Mouse (Mus musculus) intestine, embryonic 14.5 days (tissue): ENCODE results near the gene B4galnt1. TPM values are rescaled to one million over a fixed set of nuclear protein-coding genes. Genes with fewer than 3 reads are reported as not detected.
A peak's percentile ranks its signal among the peaks of the same experiment; 100 is the strongest.

ENCODE experiments used
- ATAC-seq: fragments of 200-750 bp; cut with Nextera tagmentation; replicated peaks from 2 replicates; pipeline ENCODE4 v1.8.0; 2017; ENCODE audit warnings: low read depth, moderate number of reproducible peaks, moderate TSS enrichment, moderate library complexity; ENCODE audit not compliant: low FRiP score, low TSS enrichment
- DNase-seq: peaks from one replicate; pipeline ENCODE4 v3.0.0-alpha.2; 2018; ENCODE audit warnings: low spot score
- H3K27ac ChIP-seq: fragments of 300-500 bp; sonication (generic); 2 replicates; pipeline ENCODE4 v1.5.1; 2014; ENCODE audit warnings: low read depth, mild to moderate bottlenecking, control low read depth
- H3K27me3 ChIP-seq: fragments of 300-500 bp; sonication (generic); replicated peaks from 2 replicates; pipeline ENCODE4 v1.6.1; 2014; ENCODE audit warnings: low read length, control low read depth; ENCODE audit not compliant: control insufficient read depth, insufficient read depth
- H3K36me3 ChIP-seq: fragments of 300-500 bp; sonication (generic); 2 replicates; pipeline ENCODE4 v1.6.1; 2014; ENCODE audit warnings: low read length, control low read depth; ENCODE audit not compliant: control insufficient read depth, insufficient read depth
- H3K4me1 ChIP-seq: fragments of 300-500 bp; sonication (generic); replicated peaks from 2 replicates; pipeline ENCODE4 v1.6.1; 2014; ENCODE audit warnings: low read length, control low read depth, mixed read lengths; ENCODE audit not compliant: control insufficient read depth, insufficient read depth
- H3K4me2 ChIP-seq: fragments of 300-500 bp; sonication (generic); 2 replicates; pipeline ENCODE4 v1.6.1; 2014; ENCODE audit warnings: low read length
- H3K4me3 ChIP-seq: fragments of 300-500 bp; sonication (generic); 2 replicates; pipeline ENCODE4 v1.5.1; 2014; ENCODE audit warnings: low read depth, low read length, control low read depth, mixed read lengths
- H3K9ac ChIP-seq: fragments of 300-500 bp; sonication (generic); 2 replicates; pipeline ENCODE4 v1.6.1; 2014; ENCODE audit warnings: mild to moderate bottlenecking, low read length
- H3K9me3 ChIP-seq: fragments of 300-500 bp; sonication (generic); 2 replicates; pipeline ENCODE4 v1.6.1; 2016; ENCODE audit warnings: low read length, control low read depth; ENCODE audit not compliant: control insufficient read depth
- whole genome bisulfite sequencing: fragments of 180-500 bp; shearing (Covaris S2); extraction: QIAGEN DNeasy Blood & Tissue Kit; methylation state at CpG from one replicate; pipeline ENCODE4 v1.1.7; 2014; 5-methylcytosine and 5-hydroxymethylcytosine counted together
- polyA plus RNA-seq: library from polyadenylated mRNA; unstranded; fragments of >200 nt; fragmentation: Nextera tagmentation; extraction: Ambion mirVana; gene quantifications from 2 replicates; pipeline ENCODE4 v1.2.1, GENCODE M21; 2014

The B4galnt1 gene
- polyA plus RNA-seq, 1 experiment from 2014 or later = 66.0 TPM

DNA sequence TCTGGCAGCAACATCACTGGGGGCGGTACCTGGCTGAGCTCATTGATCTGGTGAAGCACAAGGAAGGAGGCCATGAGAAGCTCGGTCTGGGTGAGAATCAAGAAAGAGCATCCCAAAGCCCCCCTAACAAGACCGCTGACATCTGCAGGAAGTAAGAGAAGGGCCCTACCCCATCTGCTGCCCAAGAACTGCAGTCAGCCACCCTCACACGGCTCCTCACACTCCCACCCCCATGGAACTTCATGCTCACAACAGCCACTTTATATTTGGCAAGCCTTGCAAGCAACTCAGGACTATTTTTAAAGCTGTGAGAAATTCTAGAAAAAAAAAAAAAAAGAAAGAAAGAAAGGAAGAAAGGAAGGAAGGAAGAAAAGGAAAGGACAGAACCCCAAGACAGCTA lies 43.9 kb downstream of the B4galnt1 start:
- H3K36me3 ChIP-seq = peaks cover 42% of the 10 kb centered on the region
- no peak overlapping the region for H3K4me3 ChIP-seq
- DNase-seq (no peak), ATAC-seq (no peak)
- H3K27ac ChIP-seq = no peak overlapping the region
- WGBS = 85% methylated on average over 4 of the region's 4 CpGs
- no peaks in the 10 kb centered on the region for H3K9me3 ChIP-seq
- no peak overlapping the region for H3K9ac ChIP-seq
- no peak overlapping the region for H3K4me2 ChIP-seq
- H3K4me1 ChIP-seq = peaks cover 6% of the 10 kb centered on the region; the same call in 1 of the 2 replicates
- no peaks in the 10 kb centered on the region for H3K27me3 ChIP-seq

GRCm38 (mm10) chr10:127209928-127210570 lies 45.0 kb downstream of the B4galnt1 start:
- no peak for ATAC-seq
- H3K27ac ChIP-seq = no peak overlapping the region
- peak overlapping the region; percentile 82 for H3K4me2 ChIP-seq
- H3K36me3 ChIP-seq = peaks cover 34% of the 10 kb centered on the region
- DNase-seq = no peak
- H3K4me1 ChIP-seq = peaks cover 6% of the 10 kb centered on the region; the same call in 1 of the 2 replicates
- H3K9me3 ChIP-seq = no peaks in the 10 kb centered on the region
- H3K27me3 ChIP-seq = no peaks in the 10 kb centered on the region
- 80% methylated on average over 13 of the region's 13 CpGs for WGBS
- no peak overlapping the region for H3K9ac ChIP-seq
- peak overlapping the region; percentile 87 for H3K4me3 ChIP-seq

- DNase-seq (no peak), ATAC-seq (peak; percentile 59)
- peak overlapping the region; percentile 71 for H3K9ac ChIP-seq
- WGBS = under 1% methylated on average over 25 of the region's 25 CpGs
- peaks cover 6% of the 10 kb centered on the region; the same call in 1 of the 2 replicates for H3K4me1 ChIP-seq
- H3K36me3 ChIP-seq = peaks cover 24% of the 10 kb centered on the region
- H3K4me3 ChIP-seq = peak overlapping the region; percentile 87
- no peaks in the 10 kb centered on the region for H3K27me3 ChIP-seq
- H3K9me3 ChIP-seq = no peaks in the 10 kb centered on the region
- peak overlapping the region; percentile 82 for H3K4me2 ChIP-seq
- peak overlapping the region; percentile 43; the same call in 1 of the 2 replicates for H3K27ac ChIP-seq
These were observed 46.0 kb downstream of the B4galnt1 start for GRCm38 (mm10) chr10:127210961-127211405.

- peak; percentile 98 for ATAC-seq
- H3K27me3 ChIP-seq = no peaks in the 10 kb centered on the region
- peak within 1 kb of the TSS; percentile 71 for H3K9ac ChIP-seq
- H3K36me3 ChIP-seq = peaks cover 22% of the 10 kb centered on the region
- under 1% methylated on average over 43 of the region's 47 CpGs for WGBS
- H3K9me3 ChIP-seq = no peaks in the 10 kb centered on the region
- peaks cover 6% of the 10 kb centered on the region; the same call in 1 of the 2 replicates for H3K4me1 ChIP-seq
- H3K27ac ChIP-seq = peak within 1 kb of the TSS; percentile 43; the same call in 1 of the 2 replicates
- peak; percentile 93 for DNase-seq
- peak within 1 kb of the TSS; percentile 87 for H3K4me3 ChIP-seq
- peak within 1 kb of the TSS; percentile 82 for H3K4me2 ChIP-seq
These were observed 46.4 kb downstream of the B4galnt1 start, which contains the start of gene Pip4k2c for GRCm38 (mm10) chr10:127211414-127211854. Gene Pip4k2c, minus strand, starts transcription at chr10:127211585.

DNA sequence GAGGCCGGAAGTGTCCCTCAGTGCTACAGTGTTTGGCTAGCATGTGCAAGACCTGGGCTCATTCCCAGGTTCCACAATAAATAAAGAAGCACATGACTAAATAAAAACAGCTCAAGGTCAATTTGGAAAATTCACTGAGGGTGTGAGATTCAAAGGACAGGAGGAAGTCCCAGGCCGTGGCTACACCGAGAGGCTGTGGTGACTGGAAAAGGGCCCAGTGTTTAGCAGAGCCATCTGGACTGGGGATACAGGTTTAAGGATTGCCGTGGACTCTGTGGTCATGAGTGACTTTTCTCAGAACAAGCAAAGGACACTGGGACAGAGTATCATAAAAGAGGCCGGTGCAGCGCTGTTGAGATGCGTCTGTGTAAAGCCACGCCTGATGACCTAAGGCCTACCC lies 48.2 kb downstream of the B4galnt1 start:
- no peak overlapping the region for H3K27ac ChIP-seq
- H3K4me2 ChIP-seq = no peak overlapping the region
- peaks cover 5% of the 10 kb centered on the region; the same call in 1 of the 2 replicates for H3K36me3 ChIP-seq
- peaks cover 6% of the 10 kb centered on the region; the same call in 1 of the 2 replicates for H3K4me1 ChIP-seq
- WGBS = 92% methylated on average over 8 of the region's 8 CpGs
- DNase-seq = no peak
- ATAC-seq = no peak
- H3K27me3 ChIP-seq = no peaks in the 10 kb centered on the region
- no peak overlapping the region for H3K9ac ChIP-seq
- H3K9me3 ChIP-seq = no peaks in the 10 kb centered on the region
- no peak overlapping the region for H3K4me3 ChIP-seq

DNA sequence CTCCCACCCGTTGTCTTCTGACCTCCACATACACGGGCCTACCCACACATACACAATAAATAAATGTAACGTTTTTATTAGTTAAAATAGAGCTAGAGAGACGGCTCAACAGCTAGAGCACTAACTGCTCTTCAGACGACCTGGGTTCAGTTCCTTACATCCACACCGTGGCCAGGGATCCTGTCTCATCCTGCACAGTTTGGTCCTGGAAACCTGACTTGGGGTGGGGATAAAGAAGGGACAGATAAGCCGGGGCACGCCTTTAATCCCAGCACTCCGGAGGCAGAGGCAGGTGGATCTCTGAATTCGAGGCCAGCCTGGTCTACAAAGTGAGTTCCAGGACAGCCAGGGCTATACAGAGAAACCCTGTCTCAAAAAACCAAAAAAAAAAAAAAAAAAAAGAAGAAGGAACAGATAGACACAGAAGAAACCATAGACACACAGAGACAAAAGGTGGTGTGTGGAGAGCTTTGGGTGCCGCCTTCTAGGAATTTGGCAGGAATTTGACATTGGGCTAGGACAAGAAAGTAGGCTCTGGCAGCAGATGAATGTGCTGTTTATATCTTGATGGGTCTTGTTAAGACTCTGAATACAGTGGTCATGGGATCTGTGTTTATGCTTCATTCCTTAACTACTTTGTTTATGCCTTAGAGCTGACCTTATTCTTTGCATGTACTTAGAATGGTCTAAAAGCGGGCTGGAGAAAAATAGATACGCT lies 48.8 kb downstream of the B4galnt1 start:
- ATAC-seq = no peak
- no peak overlapping the region for H3K4me2 ChIP-seq
- H3K4me1 ChIP-seq = peaks cover 6% of the 10 kb centered on the region; the same call in 1 of the 2 replicates
- H3K9ac ChIP-seq = no peak overlapping the region
- WGBS = 79% methylated on average over 13 of the region's 13 CpGs
- H3K4me3 ChIP-seq = no peak overlapping the region
- H3K9me3 ChIP-seq = no peaks in the 10 kb centered on the region
- no peak overlapping the region for H3K27ac ChIP-seq
- H3K36me3 ChIP-seq = no peaks in the 10 kb centered on the region
- no peak for DNase-seq
- H3K27me3 ChIP-seq = no peaks in the 10 kb centered on the region

DNA sequence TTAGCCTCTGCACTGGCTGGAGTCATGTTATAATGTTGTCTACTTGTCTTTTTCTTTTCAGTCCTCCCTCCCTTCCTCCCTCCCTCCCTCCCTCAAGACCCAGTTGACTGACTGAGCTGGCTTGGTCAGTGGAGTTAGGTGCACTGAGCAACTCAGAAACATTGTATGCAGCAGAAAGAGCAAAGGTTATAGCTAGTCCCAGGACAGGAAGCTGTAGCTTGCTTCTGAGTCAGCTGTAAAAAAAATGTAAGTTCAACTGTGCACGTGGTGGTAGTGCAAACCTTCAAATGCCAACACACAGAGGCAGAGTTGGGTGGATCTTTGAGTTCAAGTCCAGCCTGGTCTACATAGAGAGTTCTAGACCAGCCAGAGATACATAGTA lies 49.4 kb downstream of the B4galnt1 start:
- ATAC-seq = no peak
- 31% methylated on average over 1 of the region's 1 CpGs for WGBS

DNA sequence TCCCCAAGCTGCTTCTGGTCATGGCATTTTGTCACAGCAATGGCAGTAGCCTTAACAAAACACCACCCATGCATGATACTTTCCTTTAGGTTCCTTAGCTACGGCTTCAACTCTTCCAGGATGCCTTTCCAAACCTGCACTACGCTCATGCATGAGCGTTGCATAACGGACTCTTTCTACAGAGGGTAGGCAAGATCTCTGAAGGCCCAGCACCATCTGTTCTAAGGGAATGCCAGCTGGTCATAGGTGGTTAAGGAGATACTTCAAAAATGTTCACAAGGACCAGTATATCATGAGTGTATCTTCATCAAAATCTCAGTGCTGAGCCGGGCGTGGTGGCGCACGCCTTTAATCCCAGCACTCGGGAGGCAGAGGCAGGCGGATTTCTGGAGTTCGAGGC lies 51.4 kb downstream of the B4galnt1 start:
- Histone ChIP-seq H3K4me1 (no peaks in the 10 kb centered on the region), H3K27me3 (no peaks in the 10 kb centered on the region), H3K36me3 (no peaks in the 10 kb centered on the region), H3K9me3 (no peaks in the 10 kb centered on the region), H3K4me2 (no peak overlapping the region), H3K4me3 (no peak overlapping the region), H3K27ac (no peak overlapping the region), H3K9ac (no peak overlapping the region)
- DNase-seq (no peak), ATAC-seq (no peak)
- 93% methylated on average over 11 of the region's 11 CpGs for WGBS

More for the DNA sequence above, 49.4 kb downstream of the B4galnt1 start:
- DNase-seq = no peak
- Histone ChIP-seq H3K4me2 (no peak overlapping the region), H3K9me3 (no peaks in the 10 kb centered on the region), H3K4me3 (no peak overlapping the region), H3K9ac (no peak overlapping the region), H3K36me3 (no peaks in the 10 kb centered on the region), H3K4me1 (peaks cover 6% of the 10 kb centered on the region; the same call in 1 of the 2 replicates), H3K27ac (no peak overlapping the region), H3K27me3 (no peaks in the 10 kb centered on the region)
